Mouse (Mus musculus) T-helper 2 cell (primary cell): Measurements from ENCODE around the gene Gm5152.
"Not testable (repeated sequence)": the region's sequence is repeated elsewhere in the genome, so short reads cannot be mapped to it uniquely, and the experiment has no call there.

Experiments
- in situ Hi-C: fragments of 300-600 bp; cut with MboI, MseI; formaldehyde crosslinking; loops from one replicate; pipeline ENCODE4 v1.15.1; 2025; ENCODE audit warnings: high pct_unique_total_duplicates

Gm5152 gene

DNA sequence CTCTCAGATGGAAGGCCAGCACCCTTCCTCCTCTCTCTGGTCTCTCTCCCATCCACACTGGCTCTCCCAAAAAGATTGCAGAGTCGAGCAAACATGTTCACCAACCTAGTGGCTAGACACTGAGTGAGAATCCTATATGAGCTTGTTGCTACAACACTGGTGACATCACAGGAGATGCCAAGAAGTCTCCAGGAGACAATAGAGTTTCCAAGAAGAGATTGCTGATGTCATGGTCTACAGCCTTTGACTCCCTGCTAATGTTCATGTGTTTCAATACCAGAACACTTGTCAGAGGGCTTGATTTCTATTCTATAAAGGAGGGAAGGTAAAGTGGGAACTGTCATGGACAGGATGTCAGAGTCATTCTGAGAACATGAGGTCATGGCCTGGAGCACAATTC is at the start of gene Gm5152:
Gene Gm5152, minus strand, starts transcription at position 101 of the 400 bp plus-strand sequence.
- in situ Hi-C loops: not testable (repeated sequence)

DNA sequence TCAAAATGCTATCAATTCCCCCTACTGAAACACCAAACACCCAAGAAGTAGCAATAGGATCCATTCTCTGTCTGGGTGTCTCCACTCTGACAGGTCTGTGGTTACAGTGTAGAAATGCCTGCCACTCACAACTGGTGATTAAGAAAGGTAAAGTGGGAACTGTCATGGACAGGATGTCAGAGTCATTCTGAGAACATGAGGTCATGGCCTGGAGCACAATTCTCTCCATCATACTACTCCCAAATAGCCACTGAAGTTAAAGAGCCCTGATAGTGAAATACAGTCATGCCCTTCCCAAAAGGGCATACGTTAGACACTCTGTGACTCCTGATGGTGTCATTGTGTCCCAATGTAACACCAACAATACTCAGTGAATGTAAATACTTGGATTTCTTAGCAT is 8.4 kb upstream of the Gm5152 start:
- in situ Hi-C loops: loop anchor here (10.0 to 25.0 kb wide), 2 partner anchors 990 to 1067 kb away; no protein-coding TSS in a partner anchor

DNA sequence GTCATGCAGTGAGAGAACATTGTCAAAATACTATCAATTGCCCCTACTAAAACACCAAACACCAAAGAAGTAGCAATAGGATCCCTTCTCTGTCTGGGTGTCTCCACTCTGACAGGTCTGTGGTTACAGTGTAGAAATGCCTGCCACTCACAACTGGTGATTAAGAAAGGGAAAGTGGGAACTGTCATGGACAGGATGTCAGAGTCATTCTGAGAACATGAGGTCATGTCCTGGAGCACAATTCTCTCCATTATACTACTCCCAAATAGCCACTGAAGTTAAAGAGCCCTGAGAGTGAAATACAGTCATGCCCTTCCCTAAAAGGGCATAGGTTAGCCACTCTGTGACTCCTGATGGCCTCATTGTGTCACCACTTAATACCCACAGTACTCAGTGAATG is 556 bp downstream of the Gm5152 start:
- in situ Hi-C loops: not testable (repeated sequence)

DNA sequence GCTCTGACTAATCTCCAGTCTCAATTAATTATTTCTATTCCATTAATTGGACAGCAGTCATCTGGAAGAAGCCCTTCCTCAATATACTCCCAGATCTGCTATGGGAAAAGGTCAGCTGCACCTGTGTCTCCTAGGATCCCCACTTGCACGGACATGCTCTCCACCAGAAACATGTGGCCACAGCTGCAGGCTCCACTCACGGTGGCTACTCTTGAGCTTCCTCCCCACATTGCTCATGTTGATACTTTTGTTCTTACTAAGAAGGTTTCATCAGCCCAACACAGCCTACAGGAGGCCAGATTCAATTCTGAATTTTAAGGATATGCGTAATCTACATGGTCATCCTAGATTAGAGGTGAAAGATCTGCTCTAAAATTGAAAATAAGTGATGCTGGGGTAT is 5.9 kb downstream of the Gm5152 start:
- in situ Hi-C loops: not testable (repeated sequence)

DNA sequence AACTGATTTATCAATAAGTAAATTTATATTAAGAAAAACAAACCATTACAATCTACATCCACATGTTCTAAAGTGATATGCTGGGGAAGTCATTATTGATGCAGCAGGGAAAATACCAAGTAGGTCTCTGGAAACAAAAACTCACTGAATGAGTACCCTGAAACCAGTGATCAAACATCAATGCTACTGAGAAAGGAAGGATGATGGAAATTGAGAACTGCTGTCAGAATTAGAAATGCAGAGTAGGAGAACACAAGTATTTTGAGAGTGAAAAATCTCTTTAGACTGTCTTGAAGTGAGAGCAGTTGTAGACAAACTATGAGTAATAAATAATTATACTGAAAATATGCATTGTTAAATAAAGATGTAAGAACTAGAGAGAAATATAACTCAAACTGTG is 26.0 kb downstream of the Gm5152 start:
- in situ Hi-C loops: no loop called here

DNA sequence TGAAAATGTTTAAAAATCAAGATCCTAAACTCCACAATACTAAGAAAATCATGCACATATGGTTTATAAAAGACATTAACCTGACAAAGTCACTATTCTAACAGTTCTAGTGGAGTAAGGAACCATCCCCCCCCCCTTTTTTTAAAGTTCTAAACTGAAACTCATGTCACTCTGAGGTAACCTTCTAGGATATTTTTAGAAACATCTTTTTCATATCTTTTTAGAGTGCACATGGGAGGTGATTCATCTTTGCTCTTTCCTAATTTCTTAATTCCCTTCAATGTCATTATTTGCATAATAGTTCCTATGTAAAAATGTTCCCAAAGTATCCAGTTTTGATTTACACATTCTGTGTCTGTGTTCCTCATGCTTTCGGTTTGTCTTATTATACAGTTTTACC is 43.3 kb downstream of the Gm5152 start:
- in situ Hi-C loops: no loop called here

DNA sequence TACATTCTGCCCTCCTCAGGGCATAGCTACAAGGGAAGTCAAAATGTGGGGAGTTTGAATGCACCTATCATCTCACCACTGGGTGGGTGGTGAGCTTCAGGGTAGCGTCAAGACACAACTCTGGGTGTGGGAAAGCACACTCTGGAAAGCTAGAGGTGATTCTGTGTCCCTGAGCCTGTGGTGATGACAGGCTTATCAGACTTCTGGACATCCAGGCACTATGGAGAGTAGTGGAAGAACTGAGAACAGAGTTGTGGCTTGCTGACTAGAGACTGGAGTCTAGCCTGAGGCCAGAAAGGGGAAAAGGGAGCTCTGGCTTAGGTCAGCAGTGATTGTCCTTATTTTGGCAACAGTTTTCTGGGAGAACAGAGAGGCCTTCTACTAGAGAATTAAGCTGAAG is 49.4 kb downstream of the Gm5152 start:
- in situ Hi-C loops: no loop called here
